Mouse (Mus musculus) thymus, postnatal 10 days (tissue): ENCODE results near the gene Szrd1.
"Not testable (repeated sequence)": the region's sequence is repeated elsewhere in the genome, so short reads cannot be mapped to it uniquely, and the experiment has no call there.

ENCODE experiments used
- DNase-seq, 2 experiments: peaks; one replicate each; pipeline ENCODE4 v3.0.0; 2021; ENCODE audit warnings: low spot score in 2 of 2

Szrd1 gene

DNA sequence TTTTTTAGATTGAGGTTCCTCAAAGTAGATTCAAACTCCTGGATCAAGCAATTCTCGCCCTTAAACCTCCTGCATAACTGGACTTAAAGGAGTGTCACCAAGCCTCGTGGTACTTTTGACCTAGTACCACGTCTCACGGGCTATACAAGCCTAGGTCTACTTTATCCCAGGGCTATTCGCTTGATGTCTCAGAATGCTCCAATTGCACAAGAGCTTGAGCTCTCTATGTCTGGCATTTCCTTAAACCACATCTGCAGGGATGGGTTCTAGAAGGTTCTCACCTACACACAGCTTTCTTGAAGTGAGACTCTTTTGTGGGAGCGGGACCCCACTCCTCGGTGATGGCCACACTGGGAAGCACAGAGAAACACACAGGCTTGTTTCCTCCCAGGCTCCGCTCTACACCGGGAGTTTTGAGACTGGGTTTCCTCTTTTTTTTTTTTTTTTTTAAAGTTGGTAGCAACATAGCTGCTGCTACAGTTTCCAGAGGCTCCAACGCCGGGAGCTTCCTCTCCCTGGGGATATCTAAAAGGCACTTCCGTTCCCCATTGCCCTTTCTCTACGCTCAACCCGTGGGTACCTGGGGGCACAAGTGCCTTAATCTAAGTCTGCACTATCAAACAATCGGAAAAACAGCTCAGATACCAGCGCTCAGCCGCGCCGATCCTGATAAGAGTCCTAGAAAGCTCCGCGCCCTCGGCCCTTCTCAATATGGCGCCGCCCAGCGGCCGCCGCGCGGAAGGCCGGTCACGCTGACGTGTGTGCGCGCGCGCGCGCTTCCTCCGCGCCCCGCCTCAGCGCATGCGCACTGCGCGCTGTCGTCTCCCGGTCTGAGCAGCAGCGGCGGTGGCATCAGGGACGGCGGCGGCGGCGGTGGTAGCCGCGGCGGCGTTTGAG is 7.8 kb upstream of the Szrd1 start, which contains the start of gene Fbxo42:
Gene Fbxo42, plus strand, starts transcription at position 802 of the 897 bp plus-strand sequence.
- DNase-seq, result peak; percentile 87 to 97

DNA sequence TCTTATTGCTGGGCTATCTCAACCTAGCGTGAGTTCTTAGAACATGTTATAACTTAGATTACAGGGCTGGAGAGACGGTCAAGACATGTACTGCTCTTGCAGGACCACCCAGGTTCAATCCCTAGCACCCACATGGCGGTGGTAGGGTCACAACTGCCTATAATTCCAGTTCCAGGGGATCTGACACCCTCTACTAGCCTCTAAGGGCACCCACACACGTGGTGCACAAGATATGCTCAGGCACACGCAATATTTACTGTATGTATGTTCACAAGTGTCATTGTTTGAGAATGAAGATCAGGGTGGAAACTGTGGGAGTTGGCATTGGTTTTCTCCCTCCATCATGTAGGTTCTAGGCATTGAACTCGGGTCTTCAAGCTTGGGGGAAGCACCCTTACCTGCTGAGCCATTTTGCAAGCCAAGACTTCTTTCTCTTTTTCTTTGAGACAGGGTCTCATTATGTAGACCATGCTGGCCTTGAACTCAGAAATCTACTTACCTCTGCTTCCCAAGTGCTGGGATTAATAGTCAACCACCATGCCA is 7.0 kb upstream of the Szrd1 start:
- no peak for DNase-seq

DNA sequence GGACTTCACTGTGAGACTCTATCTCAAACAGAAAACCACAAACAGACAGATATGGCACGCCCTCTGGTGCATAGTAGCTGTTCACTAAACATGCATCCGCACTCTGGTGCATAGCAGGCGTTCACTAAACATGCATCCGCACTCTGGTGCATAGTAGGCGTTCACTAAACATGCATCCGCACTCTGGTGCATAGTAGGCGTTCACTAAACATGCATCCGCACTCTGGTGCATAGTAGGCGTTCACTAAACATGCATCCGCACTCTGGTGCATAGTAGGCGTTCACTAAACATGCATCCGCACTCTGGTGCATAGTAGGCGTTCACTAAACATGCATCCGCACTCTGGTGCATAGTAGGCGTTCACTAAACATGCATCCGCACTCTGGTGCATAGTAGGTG is 5.5 kb upstream of the Szrd1 start:
- DNase-seq, result not testable (repeated sequence)

DNA sequence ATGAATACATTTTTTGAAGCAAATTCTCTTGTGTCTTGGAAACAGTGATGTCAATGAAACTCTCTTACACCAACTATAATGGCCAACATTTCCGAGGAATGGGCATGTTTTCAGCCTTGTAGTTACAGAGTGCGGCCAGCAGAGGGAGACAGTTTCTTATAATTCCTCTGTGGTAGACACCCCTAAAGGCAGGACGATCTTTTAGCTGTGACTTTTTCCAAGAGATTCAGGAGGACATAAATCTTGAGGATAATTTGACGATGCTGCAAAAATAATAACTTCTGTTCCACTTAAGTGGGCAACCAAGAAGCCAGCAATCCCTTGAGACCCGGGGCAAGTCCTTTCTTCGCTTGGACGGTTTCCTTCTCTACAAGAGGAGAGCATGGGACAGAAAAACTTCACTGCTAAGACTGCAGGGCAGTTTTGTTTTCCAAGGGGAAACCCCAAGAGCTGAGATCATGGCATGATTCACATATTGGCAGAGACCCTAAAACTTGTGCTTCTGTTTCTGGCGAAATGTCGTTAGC is 2.8 kb upstream of the Szrd1 start:
- peak; percentile 65 to 74 for DNase-seq

DNA sequence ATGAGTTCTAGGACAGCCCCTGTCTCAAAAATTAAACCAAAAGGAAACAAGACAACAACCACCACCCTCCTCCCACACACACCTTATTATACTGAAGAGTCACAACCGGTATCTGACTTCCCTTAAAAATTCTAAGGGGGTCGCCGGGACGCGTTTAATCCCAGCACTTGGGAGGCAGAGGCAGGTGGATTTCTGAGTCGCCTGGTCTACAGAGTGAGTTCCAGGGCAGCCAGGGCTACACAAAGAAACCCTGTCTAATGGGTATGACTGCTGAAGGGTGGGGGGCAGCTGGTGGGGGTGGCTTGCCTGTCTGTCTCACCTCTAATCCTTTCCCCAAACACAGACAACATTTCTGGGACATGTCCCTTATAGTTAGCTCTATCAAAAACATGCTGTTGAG is 1.4 kb upstream of the Szrd1 start:
- no peak for DNase-seq

DNA sequence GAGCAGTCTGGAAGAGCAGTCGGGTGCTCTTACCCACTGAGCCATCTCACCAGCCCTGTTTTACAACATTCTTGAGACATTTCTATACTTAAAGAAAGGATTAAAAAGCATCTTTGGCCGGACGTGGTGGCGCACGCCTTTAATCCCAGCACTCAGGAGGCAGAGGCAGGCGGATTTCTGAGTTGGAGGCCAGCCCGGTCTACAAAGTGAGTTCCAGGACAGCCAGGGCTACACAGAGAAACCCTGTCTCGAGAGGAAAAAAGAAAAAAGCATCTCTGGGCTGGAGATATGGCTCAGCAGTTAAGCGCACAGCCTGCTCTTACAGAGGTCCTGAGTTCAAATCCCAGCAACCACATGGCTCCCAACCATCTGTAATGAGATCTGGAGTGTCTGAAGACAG is 779 bp upstream of the Szrd1 start:
- not testable (repeated sequence) for DNase-seq

DNA sequence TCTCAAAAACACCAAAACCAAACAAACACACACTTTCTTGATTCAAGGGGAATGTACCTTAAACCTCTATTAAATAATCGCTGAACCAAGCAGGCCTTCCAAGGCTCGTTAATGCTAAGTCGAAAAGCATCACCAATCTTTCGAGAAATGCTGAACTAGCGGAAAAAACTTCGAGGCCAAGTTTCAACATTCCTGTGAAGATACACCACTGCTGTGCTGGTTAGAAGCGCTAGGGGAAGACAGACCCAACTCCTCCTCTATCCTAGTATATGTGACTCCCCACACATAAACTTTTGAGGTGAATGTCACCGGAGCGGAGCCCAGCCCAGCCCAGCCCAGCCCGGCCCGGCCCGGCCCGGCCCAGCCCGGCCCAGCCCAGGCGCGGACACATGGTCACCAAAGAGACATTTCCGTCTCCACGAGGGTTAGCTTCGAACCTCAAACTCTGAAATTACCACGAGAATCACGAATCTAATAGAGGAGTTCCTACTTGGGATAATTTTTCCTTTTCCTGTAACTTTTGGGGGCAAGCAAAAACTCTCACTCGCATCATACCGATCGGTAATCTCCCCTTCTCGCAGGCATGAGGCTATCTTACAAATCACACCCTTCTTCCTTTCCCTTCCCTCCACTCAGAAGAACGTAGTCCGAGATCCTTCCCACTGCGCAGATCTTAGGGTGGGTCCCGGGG is 1.0 kb downstream of the Szrd1 start:
- DNase-seq, result no peak

DNA sequence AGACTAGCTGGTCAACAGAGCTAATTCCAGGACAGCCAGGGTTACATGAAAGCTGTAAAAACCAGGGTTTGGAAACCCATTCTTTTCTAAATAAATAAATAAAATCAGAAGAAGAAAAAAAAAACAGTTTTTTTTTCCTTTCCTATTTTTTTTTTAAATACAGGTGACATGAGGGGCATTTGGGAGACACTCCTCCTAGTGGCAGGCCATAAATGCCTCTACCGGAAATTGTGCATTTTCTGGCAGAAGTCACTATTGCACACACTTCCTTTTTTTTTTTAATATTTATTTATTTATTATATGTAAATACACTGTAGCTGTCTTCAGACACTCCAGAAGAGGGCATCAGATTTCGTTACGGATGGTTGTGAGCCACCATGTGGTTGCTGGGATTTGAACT is 1.8 kb downstream of the Szrd1 start:
- not testable (repeated sequence) for DNase-seq

DNA sequence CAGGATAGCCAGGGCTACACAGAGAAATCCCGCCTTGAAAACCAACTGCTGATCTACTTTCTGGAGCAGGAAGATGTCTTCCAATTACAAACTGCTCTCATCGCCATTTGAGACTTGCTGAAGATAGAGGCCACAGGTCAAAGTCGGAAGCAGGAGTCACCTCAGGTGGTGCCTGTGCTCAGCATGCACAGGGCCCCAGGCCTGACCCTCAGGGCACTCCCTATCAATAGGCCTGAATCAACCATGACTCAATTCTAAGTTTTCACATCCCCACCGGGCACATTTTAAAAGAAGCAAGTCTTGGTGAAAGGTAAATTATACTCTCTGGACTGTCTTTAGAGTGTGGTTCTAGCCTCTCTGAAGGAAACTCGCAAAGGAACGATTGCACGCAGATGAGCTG is 3.4 kb downstream of the Szrd1 start:
- no peak for DNase-seq

DNA sequence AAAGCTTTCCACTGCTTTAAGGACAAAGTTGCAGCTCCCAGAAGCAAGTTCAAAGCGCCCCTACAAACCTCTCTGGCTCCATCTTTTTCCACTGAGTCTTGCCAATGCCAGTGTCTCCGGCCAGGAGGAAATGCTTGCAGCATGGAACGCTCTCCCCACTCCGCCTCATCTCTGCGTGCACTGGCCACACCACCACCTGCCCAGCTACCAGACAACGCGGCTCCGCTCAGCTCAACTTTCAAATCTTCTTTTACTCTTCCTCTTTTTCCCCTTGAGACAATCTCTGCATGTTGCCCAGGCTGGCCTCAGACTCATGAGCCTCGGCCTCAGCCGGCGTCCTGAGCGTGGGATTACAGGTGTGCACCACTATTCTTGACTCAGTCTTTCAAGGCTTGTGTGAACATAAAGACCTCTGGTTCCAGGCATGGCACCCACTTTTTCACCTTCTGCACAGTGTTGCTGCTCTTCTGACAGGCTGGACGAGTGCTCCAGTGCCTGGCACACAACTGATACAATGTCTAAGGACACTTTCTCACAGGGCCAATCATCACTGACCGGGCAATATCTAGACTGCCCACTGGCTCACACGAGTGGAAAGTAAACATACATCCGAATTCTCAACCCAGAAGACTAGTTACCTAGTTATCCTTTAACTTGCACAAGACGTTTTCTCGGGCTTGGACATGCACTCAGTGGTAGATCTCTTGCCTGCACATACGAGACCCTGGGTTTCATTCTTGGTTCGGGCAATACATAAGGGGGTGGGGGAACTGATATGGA is 4.6 kb downstream of the Szrd1 start:
- no peak for DNase-seq

DNA sequence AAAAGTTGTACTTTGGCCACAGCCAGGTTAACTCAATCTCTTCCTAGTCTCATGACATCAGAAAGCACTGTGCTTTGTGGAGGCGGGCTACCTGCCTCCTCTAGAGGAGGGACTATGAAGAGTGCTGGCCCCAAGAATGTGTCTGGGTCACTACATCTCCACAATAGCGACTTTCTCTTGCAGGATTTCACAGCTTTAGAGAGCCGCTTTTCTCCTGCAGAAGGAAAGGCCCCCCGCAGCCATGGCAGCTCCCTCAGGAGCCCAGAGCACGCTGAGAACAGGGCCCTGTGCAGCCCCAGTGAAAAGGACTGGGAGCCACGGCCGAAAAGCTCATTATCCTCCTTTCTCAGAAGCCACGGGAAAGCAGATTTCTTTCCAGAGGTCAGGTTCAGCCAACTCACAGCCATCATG is 5.5 kb downstream of the Szrd1 start:
- DNase-seq, result no peak

DNA sequence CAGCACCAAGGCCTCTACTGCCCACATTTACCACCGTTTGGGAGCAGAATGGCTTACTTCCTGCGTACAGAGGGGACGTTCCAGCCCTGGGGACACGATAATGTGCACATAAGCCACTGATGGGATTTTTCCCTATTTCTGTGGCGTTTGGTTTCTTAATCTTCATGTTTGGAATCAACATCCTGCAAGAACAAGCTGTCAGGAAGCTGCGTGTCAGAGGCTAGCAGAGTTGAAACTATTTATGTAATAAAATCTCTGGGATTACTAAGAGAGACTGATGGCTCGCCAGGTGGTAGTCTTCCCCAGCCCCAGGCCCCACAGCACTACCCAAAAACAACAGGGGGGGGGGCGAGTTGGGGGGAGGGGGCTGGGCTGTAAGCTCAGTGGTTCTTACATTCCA is 6.3 kb downstream of the Szrd1 start:
- DNase-seq, result no peak

DNA sequence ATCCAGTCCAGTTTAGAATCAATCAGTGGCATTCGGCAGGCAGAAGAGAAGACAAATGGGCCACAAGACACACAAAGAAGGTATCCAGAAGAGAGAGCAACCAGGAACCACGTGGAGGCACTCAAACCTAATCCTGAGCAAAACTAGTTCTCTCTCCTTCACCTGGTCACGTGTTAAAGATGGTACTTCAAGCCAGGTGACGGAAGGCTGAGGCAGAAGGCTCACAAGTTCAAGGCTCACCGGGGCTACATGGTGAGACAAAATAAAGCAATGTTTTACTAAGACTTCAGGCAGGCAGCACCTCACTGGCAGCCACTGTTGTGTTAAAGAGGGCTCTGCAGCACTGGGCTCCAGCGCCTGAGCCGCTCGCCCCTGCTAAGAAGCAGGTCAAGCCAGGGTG is 7.4 kb downstream of the Szrd1 start:
- DNase-seq, result no peak

DNA sequence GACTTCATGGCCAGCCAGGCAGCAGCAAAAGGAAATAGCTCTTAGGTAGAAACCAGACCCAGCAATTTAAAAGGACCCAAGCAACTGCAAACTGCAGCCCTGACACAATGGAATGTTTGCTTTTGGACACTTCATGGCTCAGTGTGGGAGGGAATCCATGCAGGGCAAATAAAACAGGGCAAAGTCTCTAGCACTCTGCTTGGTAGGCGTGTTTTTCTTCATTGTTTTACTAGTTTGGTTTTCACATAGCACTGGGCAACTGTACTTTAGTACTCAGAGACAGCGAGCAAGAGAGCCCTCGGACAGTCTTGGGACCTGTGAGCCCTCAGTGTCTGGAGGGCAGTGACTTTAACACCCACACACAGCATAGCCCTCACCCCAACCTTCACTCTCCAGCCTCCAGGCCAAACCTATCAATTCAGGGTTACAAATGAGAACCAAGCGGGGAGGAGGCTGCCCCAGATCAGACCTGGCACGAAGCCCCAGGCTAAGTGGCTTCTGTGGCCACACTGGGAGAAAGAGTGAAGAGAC is 8.0 kb downstream of the Szrd1 start:
- no peak for DNase-seq

DNA sequence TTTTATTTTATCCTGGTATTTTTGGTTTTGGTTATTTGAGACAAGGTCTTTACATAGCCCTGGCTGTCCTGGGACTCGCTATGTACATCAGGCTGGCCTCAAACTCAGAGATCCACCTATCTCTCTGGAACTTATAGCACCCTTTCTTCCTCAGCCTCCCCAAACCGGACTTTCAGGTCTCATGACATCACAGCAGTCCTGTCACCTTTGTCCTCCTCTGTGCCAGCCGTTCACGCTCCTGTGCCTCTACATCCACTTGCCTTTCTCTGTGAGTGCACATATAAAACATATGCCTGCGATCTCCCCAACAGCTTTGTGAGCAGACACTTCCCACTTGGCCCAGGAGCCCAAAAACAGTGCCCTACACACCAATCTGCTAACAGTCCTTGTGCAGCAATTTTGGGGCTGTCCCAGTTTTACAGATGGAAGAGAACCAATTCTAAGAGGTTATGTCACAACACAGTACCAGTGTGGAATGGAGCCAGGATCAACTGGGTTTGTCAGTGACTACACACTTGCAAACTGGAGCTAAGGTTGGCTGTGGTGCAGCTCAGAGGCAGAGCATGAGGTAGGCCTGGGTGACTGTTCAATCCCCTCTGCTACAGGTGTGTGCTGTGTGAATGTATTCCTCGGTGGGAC is 8.8 kb downstream of the Szrd1 start:
- no peak for DNase-seq

DNA sequence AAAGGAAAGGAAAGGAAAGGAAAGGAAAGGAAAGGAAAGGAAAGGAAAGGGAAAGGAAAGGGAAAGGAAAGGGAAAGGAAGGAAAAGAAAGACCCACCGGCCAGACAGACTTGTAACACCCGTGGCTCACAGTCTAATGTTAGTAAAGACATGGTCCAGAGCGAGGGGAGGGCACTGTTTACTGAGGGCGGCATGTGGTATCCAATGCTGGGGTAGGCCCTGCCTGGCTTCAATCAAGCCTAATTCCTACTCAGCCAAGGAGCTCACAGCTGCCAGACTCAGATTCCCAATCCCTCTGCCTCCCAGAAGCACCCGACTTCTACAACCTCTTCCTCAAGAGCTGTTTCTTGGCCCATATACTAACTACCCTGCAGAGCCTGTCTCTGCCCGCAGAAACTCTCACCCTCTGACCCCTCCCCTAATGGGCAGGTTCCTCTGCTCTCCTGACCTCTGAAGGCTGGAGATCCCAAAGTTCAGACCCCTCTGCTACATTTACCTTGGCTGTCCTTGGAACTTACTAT is 10.3 kb downstream of the Szrd1 start:
- DNase-seq, result no peak

DNA sequence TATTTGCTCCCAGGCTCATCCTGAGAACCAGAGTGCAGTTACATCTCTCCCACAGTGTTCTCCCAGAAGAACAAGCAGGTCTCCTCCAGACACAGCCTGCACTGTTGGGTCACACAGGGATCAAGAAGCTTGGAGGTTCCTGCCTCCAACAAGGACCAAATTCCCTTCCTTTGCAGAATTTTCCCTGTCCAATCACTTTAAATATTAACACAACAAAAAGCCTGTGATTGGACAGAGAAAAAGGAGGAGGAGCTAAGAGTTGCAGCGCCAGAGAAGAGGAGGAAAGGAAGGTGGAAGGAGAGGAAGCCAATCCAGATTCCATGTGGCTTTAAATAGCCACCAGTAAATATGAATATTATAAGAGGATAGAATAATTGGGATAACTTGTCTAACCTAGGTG is 16.5 kb downstream of the Szrd1 start:
- no peak for DNase-seq

DNA sequence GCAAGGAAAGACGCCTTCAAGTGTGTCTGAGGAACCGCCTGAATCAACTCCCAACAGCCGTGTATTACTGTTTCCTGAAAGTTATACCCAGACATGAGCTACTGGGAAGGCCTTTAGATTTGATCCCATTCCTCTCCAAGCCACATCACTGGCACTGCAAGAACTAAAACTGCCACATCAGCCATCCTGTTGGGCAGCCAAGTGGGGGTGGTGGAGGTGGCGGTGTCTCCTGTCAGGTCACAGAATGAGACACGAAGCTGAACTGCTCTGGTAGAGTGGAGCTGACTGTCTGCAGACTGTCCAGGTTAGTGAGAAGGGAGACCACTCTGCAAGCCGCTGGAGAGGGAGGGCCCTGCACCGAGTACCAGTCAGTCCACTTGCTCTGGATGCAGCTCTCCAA is 16.9 kb downstream of the Szrd1 start:
- no peak for DNase-seq

DNA sequence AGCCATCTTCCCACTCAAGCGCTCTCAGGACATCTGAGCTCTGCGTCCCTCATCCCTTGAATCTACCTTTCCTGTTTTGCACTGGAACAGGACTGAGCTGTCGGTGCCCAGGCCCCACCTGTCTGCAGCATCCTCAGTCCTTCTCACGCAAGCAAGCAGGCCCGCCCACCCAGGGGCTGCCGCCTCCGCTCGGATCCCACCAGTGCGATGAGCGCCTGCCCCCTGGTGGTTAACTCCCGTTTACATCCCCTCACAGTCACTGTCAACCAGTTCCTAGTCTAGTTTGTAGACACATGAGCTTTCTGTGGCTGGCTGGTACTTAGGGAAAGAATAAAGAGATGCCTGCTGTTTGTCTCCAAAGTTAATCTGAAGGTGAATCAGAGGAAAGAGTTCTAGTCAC is 18.9 kb downstream of the Szrd1 start:
- peak; percentile 38 to 75 for DNase-seq

DNA sequence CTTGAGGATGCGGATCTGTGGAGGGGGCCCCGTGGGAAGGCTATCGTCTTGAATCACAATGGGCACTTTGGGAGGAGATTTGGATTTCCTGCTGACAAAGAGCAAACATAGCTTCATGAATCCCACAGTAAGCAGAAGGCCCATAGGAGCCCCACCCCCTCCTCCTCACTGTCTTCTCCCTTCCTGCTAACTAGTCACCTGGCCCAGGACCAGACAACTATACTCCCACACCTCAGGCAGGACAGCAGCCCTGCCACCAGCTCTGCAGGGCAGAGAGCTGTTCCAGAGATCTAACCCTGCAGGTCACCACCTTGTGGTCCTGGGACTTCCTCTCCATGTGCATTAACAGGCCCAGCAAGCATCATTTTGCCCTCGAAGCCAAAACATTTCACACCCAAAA is 20.9 kb downstream of the Szrd1 start:
- DNase-seq, result no peak

DNA sequence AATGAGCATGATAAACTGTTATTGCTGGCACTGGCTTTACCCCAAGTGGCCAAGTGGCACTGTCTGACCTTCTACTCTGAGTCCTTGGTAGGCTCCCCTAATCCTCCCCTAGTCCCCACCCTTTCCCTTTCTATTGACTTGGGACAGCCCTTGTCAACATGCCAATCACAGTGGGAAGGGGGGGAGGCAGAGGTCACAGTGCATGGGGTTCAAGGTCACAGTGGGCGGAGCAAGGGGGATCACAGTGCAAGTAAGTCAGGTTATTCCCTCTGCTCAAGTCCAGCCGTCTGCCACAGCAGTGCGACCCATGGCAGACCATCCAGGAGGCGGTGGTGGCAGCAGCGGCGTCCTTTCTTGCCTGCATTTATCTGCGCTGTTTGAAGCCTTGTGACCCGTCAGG is 24.2 kb downstream of the Szrd1 start:
- DNase-seq, result no peak
